Mouse (Mus musculus) hindbrain, embryonic 14.5 days (tissue): Measurements from ENCODE around the gene Itgb2. TPM values are rescaled to one million over a fixed set of nuclear protein-coding genes. Genes with fewer than 3 reads are reported as not detected.

Source experiments
- ATAC-seq: fragments of 200-750 bp; cut with Nextera tagmentation; 2 replicates; pipeline ENCODE4 v1.8.0; 2017; ENCODE audit warnings: moderate number of reproducible peaks, mild to moderate bottlenecking, moderate TSS enrichment, moderate library complexity; ENCODE audit not compliant: low FRiP score
- DNase-seq: peaks from one replicate; pipeline ENCODE4 v3.0.0-alpha.2; 2015; ENCODE audit warnings: low spot score
- H3K27ac ChIP-seq: fragments of 300-500 bp; sonication (generic); 2 replicates; pipeline ENCODE4 v1.5.1; 2014; ENCODE audit warnings: mild to moderate bottlenecking, moderate library complexity
- H3K27me3 ChIP-seq: fragments of 300-500 bp; sonication (generic); 2 replicates; pipeline ENCODE4 v1.6.1; 2014; ENCODE audit warnings: mild to moderate bottlenecking, low read length, mixed read lengths; ENCODE audit not compliant: control insufficient read depth, insufficient read depth
- H3K36me3 ChIP-seq: fragments of 300-500 bp; sonication (generic); replicated peaks from 2 replicates; pipeline ENCODE4 v1.6.1; 2014; ENCODE audit not compliant: control insufficient read depth, insufficient read depth
- H3K4me1 ChIP-seq: fragments of 300-500 bp; sonication (generic); replicated peaks from 2 replicates; pipeline ENCODE4 v1.6.1; 2014; ENCODE audit warnings: antibody characterized with exemption, low read length, mixed read lengths; ENCODE audit not compliant: control insufficient read depth, insufficient read depth
- H3K4me2 ChIP-seq: fragments of 300-500 bp; sonication (generic); replicated peaks from 2 replicates; pipeline ENCODE4 v1.6.1; 2014; ENCODE audit warnings: mild to moderate bottlenecking, moderate library complexity
- H3K4me3 ChIP-seq: fragments of 300-500 bp; sonication (generic); replicated peaks from 2 replicates; pipeline ENCODE4 v1.5.1; 2014; ENCODE audit warnings: mild to moderate bottlenecking, low read length
- H3K9ac ChIP-seq: fragments of 300-500 bp; sonication (generic); 2 replicates; pipeline ENCODE4 v1.6.1; 2014
- H3K9me3 ChIP-seq: fragments of 300-500 bp; sonication (generic); 2 replicates; pipeline ENCODE4 v1.6.1; 2016; ENCODE audit warnings: low read length; ENCODE audit not compliant: control insufficient read depth
- WGBS: fragments of 180-500 bp; shearing (Covaris S2); extraction: QIAGEN DNeasy Blood & Tissue Kit; methylation state at CpG from one replicate; pipeline ENCODE4 v1.1.7; 2014; 5-methylcytosine and 5-hydroxymethylcytosine counted together
- polyA plus RNA-seq: library from polyadenylated mRNA; unstranded; fragments of >200 nt; fragmentation: Nextera tagmentation; extraction: Ambion mirVana; gene quantifications from 2 replicates; pipeline ENCODE4 v1.2.1, GENCODE M21; 2014

Itgb2 gene
- polyA plus RNA-seq, 1 experiment from 2014 or later, result 0.99 TPM

DNA sequence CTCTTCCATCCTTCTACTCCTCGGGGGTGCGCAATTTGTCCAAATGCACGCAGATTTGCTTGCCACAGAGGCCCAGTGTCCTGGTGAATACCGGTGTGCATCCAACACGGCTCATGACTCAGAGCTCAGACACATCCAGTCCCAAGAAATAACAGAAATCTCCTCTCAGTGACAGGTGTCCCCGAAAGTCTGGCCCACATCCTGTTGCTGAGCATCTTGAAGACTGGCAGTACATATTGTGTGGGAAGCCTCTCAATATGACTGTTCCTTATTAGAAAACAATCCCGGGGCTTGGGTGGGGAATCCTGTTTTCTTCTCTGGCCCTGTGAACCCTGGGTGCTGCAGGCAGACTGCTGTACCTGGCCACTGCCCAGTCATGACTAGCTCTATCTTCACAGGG, 26.6 kb downstream of the Itgb2 start:
- no peaks in the 10 kb centered on the region for H3K4me1 ChIP-seq
- no peak overlapping the region for H3K4me3 ChIP-seq
- ATAC-seq, result no peak
- H3K4me2 ChIP-seq, result no peak overlapping the region
- H3K9ac ChIP-seq, result no peak overlapping the region
- H3K36me3 ChIP-seq, result no peaks in the 10 kb centered on the region
- no peaks in the 10 kb centered on the region for H3K27me3 ChIP-seq
- no peak for DNase-seq
- H3K9me3 ChIP-seq, result no peaks in the 10 kb centered on the region
- H3K27ac ChIP-seq, result no peak overlapping the region
- WGBS, result 95% methylated on average over 7 of the region's 7 CpGs

DNA sequence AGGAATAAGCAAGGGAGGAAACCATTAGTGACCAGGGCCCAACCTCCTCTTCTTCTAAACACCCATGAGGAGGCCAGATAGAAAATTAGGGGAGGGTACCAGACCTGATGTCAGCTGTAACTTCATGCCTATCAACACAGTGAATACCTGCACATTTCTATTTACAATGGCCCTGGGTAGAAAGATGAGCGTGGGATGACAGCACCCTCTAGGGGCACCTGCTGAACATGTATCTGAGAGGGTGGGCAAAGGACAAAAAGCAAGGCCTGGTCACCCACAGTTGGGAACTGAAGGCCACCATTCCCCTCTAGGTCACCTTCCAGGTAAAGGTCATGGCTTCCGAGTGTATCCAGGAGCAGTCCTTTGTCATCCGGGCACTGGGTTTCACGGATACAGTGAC, 27.6 kb downstream of the Itgb2 start:
- DNase-seq (no peak), ATAC-seq (no peak)
- H3K27me3 ChIP-seq, result no peaks in the 10 kb centered on the region
- no peak overlapping the region for H3K27ac ChIP-seq
- H3K4me1 ChIP-seq, result no peaks in the 10 kb centered on the region
- H3K9ac ChIP-seq, result no peak overlapping the region
- no peak overlapping the region for H3K4me3 ChIP-seq
- no peak overlapping the region for H3K4me2 ChIP-seq
- H3K9me3 ChIP-seq, result no peaks in the 10 kb centered on the region
- H3K36me3 ChIP-seq, result no peaks in the 10 kb centered on the region
- WGBS, result 93% methylated on average over 4 of the region's 4 CpGs

- Histone ChIP-seq H3K36me3 (no peaks in the 10 kb centered on the region), H3K4me2 (no peak overlapping the region), H3K27me3 (no peaks in the 10 kb centered on the region), H3K27ac (no peak overlapping the region), H3K4me1 (no peaks in the 10 kb centered on the region), H3K4me3 (no peak overlapping the region), H3K9me3 (no peaks in the 10 kb centered on the region), H3K9ac (no peak overlapping the region)
- WGBS, result 88% methylated on average over 11 of the region's 11 CpGs
- no peak for ATAC-seq
- no peak for DNase-seq
Observed at GRCm38 (mm10) chr10:77560090-77560489, 30.0 kb downstream of the Itgb2 start.

DNA sequence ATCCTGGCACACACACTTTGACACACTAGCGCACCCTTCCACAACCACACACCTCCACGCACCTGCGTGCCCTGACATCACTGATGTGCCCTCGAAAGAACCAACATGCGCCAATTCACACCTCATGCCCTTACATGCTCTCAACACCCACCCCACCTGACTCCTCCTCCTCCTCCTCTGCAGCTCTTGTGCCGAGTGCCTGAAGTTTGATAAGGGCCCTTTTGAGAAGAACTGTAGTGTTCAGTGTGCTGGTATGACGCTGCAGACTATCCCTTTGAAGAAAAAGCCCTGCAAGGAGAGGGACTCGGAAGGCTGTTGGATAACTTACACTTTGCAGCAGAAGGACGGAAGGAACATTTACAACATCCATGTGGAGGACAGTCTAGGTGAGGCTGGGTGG, 30.8 kb downstream of the Itgb2 start:
- no peak for DNase-seq
- H3K9ac ChIP-seq, result no peak overlapping the region

DNA sequence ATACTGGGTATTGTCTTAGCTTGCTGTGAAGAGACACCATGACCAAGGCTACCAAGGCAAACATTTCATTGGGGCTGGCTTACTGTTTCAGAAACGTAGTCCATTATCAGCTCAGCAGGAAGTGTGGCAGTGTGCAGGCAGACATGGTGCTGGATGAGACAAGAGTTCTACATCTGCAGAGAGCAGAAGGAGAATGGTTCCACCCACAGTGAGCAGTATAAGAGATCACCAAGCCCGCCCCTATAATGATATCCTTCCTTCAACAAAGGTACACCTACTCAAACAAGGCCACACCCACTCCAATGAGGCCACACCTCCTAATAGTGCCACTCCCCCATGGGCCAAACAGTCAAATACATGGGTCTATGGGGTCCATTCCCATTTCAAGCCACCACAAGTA, 31.5 kb downstream of the Itgb2 start:
- no peaks in the 10 kb centered on the region for H3K36me3 ChIP-seq
- H3K9ac ChIP-seq, result no peak overlapping the region
- ATAC-seq (no peak), DNase-seq (no peak)
- H3K4me2 ChIP-seq, result no peak overlapping the region
- H3K9me3 ChIP-seq, result no peaks in the 10 kb centered on the region
- H3K27me3 ChIP-seq, result no peaks in the 10 kb centered on the region
- H3K27ac ChIP-seq, result no peak overlapping the region
- WGBS, result 81% methylated on average over 2 of the region's 2 CpGs
- no peak overlapping the region for H3K4me3 ChIP-seq
- no peaks in the 10 kb centered on the region for H3K4me1 ChIP-seq

More for the DNA sequence above, 30.8 kb downstream of the Itgb2 start:
- no peaks in the 10 kb centered on the region for H3K27me3 ChIP-seq
- WGBS, result 93% methylated on average over 9 of the region's 9 CpGs
- no peak overlapping the region for H3K4me3 ChIP-seq
- no peak overlapping the region for H3K27ac ChIP-seq
- H3K36me3 ChIP-seq, result no peaks in the 10 kb centered on the region
- no peaks in the 10 kb centered on the region for H3K9me3 ChIP-seq
- H3K4me2 ChIP-seq, result no peak overlapping the region
- no peaks in the 10 kb centered on the region for H3K4me1 ChIP-seq
- no peak for ATAC-seq

GRCm38 (mm10) chr10:77565005-77565404, 35.0 kb downstream of the Itgb2 start:
- WGBS, result 85% methylated on average over 8 of the region's 8 CpGs
- DNase-seq (no peak), ATAC-seq (no peak)
- Histone ChIP-seq H3K9ac (no peak overlapping the region), H3K4me2 (no peak overlapping the region), H3K4me1 (no peaks in the 10 kb centered on the region), H3K9me3 (no peaks in the 10 kb centered on the region), H3K4me3 (no peak overlapping the region), H3K27me3 (no peaks in the 10 kb centered on the region), H3K27ac (no peak overlapping the region), H3K36me3 (no peaks in the 10 kb centered on the region)

- Histone ChIP-seq H3K4me1 (no peaks in the 10 kb centered on the region), H3K36me3 (no peaks in the 10 kb centered on the region), H3K27ac (no peak overlapping the region), H3K4me2 (no peak overlapping the region), H3K27me3 (no peaks in the 10 kb centered on the region), H3K4me3 (no peak overlapping the region), H3K9me3 (no peaks in the 10 kb centered on the region), H3K9ac (no peak overlapping the region)
- DNase-seq, result peak; percentile 56
- ATAC-seq, result no peak
- WGBS, result 36% methylated on average over 8 of the region's 8 CpGs
Observed at GRCm38 (mm10) chr10:77566651-77567050, 36.6 kb downstream of the Itgb2 start.

GRCm38 (mm10) chr10:77569481-77569880, 39.4 kb downstream of the Itgb2 start:
- H3K4me2 ChIP-seq, result no peak overlapping the region
- no peaks in the 10 kb centered on the region for H3K9me3 ChIP-seq
- WGBS, result 37% methylated on average over 7 of the region's 7 CpGs
- H3K27me3 ChIP-seq, result no peaks in the 10 kb centered on the region
- H3K4me1 ChIP-seq, result no peaks in the 10 kb centered on the region
- H3K9ac ChIP-seq, result no peak overlapping the region
- no peak overlapping the region for H3K27ac ChIP-seq
- ATAC-seq (no peak), DNase-seq (no peak)
- no peaks in the 10 kb centered on the region for H3K36me3 ChIP-seq
- H3K4me3 ChIP-seq, result no peak overlapping the region

GRCm38 (mm10) chr10:77569973-77570658, 40.1 kb downstream of the Itgb2 start:
- Histone ChIP-seq H3K4me3 (no peak overlapping the region), H3K4me2 (no peak overlapping the region), H3K27me3 (no peaks in the 10 kb centered on the region), H3K36me3 (no peaks in the 10 kb centered on the region), H3K9ac (no peak overlapping the region), H3K27ac (no peak overlapping the region), H3K4me1 (no peaks in the 10 kb centered on the region), H3K9me3 (no peaks in the 10 kb centered on the region)
- ATAC-seq (no peak), DNase-seq (no peak)
- 56% methylated on average over 6 of the region's 6 CpGs for WGBS

- H3K36me3 ChIP-seq, result no peaks in the 10 kb centered on the region
- H3K27ac ChIP-seq, result no peak overlapping the region
- H3K4me3 ChIP-seq, result no peak overlapping the region
- no peak overlapping the region for H3K4me2 ChIP-seq
- no peak overlapping the region for H3K9ac ChIP-seq
- no peak for ATAC-seq
- H3K27me3 ChIP-seq, result no peaks in the 10 kb centered on the region
- DNase-seq, result no peak
- H3K9me3 ChIP-seq, result no peaks in the 10 kb centered on the region
- WGBS, result 35% methylated on average over 3 of the region's 3 CpGs
- H3K4me1 ChIP-seq, result no peaks in the 10 kb centered on the region
Observed at GRCm38 (mm10) chr10:77572225-77572624, 42.2 kb downstream of the Itgb2 start.
